Mouse (Mus musculus) cortical plate, adult 2 months (tissue): ENCODE results near the gene Ptprn2.

Experiments used
- CTCF ChIP-seq: fragments of 200-500 bp; IDR thresholded peaks from 2 replicates; pipeline ENCODE4 v1.5.1; 2011; ENCODE audit warnings: mild to moderate bottlenecking, control low read depth, low read length; ENCODE audit not compliant: insufficient read depth; ENCODE audit errors: extremely low read depth
- POLR2A ChIP-seq: fragments of 200-500 bp; IDR thresholded peaks from 2 replicates; pipeline ENCODE4 v1.6.1; 2011; ENCODE audit warnings: mild to moderate bottlenecking, low read length, control low read depth; ENCODE audit not compliant: insufficient read depth; ENCODE audit errors: extremely low read depth

- TF ChIP-seq POLR2A (no peak), CTCF (no peak)
These were observed 667.0 kb downstream of the Ptprn2 start for GRCm38 (mm10) chr12:117152366-117153165.
